Mouse (Mus musculus): ENCODE measurements at regions not wholly inside any gene's neighbourhood (a gene's known extent, or its start where the extent isn't known, plus 50 kb on each side); places are given as distances from the start of the nearest gene placed in this dataset.

GRCm38 (mm10) chr1:75850131-75850530, 304.1 kb downstream of the Slc4a3 start:
- TF ChIP-seq CTCF (IDR thresholded peaks at IDR 0.05; ENCODE audit: extremely low read depth, insufficient read length, insufficient replicate concordance, low read depth, low read length) (no peak), POLR2A (IDR thresholded peaks at IDR 0.05; ENCODE audit: low read depth, low read length) (no peak)
